Mouse (Mus musculus): ENCODE measurements around the gene Tnni2. TPM values are rescaled to one million over a fixed set of nuclear protein-coding genes. Genes with fewer than 3 reads are reported as not detected.

Tnni2 gene
- not detected for polyA plus RNA-seq (2014; fragmentation: Illumina TruSeq; extraction: RNeasy Lipid Tissue Mini Kit (QIAGEN cat#74804); ENCODE audit: low read depth, low replicate concordance)

DNA sequence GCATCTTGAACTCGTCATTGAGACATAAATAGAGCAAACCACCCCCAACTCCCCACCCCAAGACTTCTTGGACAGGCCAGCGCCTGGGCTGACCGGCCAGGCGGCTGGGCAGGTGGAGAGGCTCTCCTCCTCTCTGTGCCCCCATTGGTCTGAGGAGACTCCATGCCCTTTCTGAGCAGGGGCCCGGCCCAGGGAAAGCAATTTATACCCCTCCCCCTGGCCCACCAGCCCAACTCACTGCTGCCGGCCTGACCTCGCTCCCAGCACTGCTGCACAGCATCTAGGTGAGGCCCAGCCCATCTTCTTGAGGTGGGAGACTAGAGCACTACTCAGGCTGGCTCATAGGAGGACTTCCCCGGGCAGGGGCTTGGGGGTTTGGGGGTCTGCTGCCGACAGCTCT lies at the start of gene Tnni2:
Tnni2 (plus strand) TSS at position 224 of the 400 bp plus-strand sequence.

GRCm38 (mm10) chr7:142434137-142434865 lies 7.3 kb upstream of the Tnni2 start, which contains the start of gene Syt8:
Syt8 (plus strand) TSS chr7:142434850.

DNA sequence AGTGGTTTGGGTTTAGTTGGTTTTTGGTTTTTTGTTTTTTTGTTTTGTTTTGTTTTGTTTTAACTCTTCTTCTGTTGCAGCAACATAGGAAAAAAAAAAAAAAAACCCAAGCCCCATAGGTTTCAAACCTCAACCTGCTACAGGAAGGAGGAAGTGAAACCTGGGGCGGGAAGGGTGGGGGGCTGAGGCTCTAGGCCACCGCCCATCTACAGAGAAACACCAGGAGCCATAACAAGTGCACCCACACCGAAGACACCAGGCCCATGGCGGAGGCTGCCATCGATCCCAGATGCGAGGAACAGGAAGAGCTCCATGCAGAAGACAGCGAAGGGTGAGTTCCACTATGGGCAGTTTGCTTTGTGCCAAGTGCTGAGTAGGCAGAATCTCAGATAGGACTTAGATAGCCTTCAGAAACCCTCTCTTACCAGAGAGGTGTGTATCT lies 19.0 kb downstream of the Tnni2 start, which contains the start of gene Lsp1:
Lsp1 (plus strand) TSS at position 174 of the 442 bp plus-strand sequence.

Other genes with a start within 250 kb of the Tnni2 start
- gene Krtap5-3, start 240.4 kb upstream of the Tnni2 start, polyA plus RNA-seq (2014; fragmentation: Illumina TruSeq; extraction: RNeasy Lipid Tissue Mini Kit (QIAGEN cat#74804); ENCODE audit: low read depth, low replicate concordance) = not detected
- gene Gm7579, start 229.9 kb upstream of the Tnni2 start, polyA plus RNA-seq (2014; fragmentation: Illumina TruSeq; extraction: RNeasy Lipid Tissue Mini Kit (QIAGEN cat#74804); ENCODE audit: low read depth, low replicate concordance) = not detected
- gene Krtap5-5, start 211.8 kb upstream of the Tnni2 start, polyA plus RNA-seq (2014; fragmentation: Illumina TruSeq; extraction: RNeasy Lipid Tissue Mini Kit (QIAGEN cat#74804); ENCODE audit: low read depth, low replicate concordance) = not detected
- gene Gm40460, start 200.7 kb upstream of the Tnni2 start, polyA plus RNA-seq (2014; fragmentation: Illumina TruSeq; extraction: RNeasy Lipid Tissue Mini Kit (QIAGEN cat#74804); ENCODE audit: low read depth, low replicate concordance) = not detected
- not detected for gene Gm2431, start 183.5 kb upstream of the Tnni2 start, polyA plus RNA-seq (2014; fragmentation: Illumina TruSeq; extraction: RNeasy Lipid Tissue Mini Kit (QIAGEN cat#74804); ENCODE audit: low read depth, low replicate concordance)
- not detected for gene Gm4559, start 167.4 kb upstream of the Tnni2 start, polyA plus RNA-seq (2014; fragmentation: Illumina TruSeq; extraction: RNeasy Lipid Tissue Mini Kit (QIAGEN cat#74804); ENCODE audit: low read depth, low replicate concordance)
- not detected for gene Krtap5-1, start 144.7 kb upstream of the Tnni2 start, polyA plus RNA-seq (2014; fragmentation: Illumina TruSeq; extraction: RNeasy Lipid Tissue Mini Kit (QIAGEN cat#74804); ENCODE audit: low read depth, low replicate concordance)
- gene Krtap5-4, start 138.3 kb upstream of the Tnni2 start, polyA plus RNA-seq (2014; fragmentation: Illumina TruSeq; extraction: RNeasy Lipid Tissue Mini Kit (QIAGEN cat#74804); ENCODE audit: low read depth, low replicate concordance) = not detected
- not detected for gene Ifitm10, start 68.1 kb upstream of the Tnni2 start, polyA plus RNA-seq (2014; fragmentation: Illumina TruSeq; extraction: RNeasy Lipid Tissue Mini Kit (QIAGEN cat#74804); ENCODE audit: low read depth, low replicate concordance)
- gene Gm49369, start 59.1 kb upstream of the Tnni2 start, polyA plus RNA-seq (2014; fragmentation: Illumina TruSeq; extraction: RNeasy Lipid Tissue Mini Kit (QIAGEN cat#74804); ENCODE audit: low read depth, low replicate concordance) = not detected
- 11.5 TPM for gene Ctsd, start 53.8 kb upstream of the Tnni2 start, polyA plus RNA-seq (2014; fragmentation: Illumina TruSeq; extraction: RNeasy Lipid Tissue Mini Kit (QIAGEN cat#74804); ENCODE audit: low read depth, low replicate concordance)
- gene Syt8, start 7.0 kb upstream of the Tnni2 start, polyA plus RNA-seq (2014; fragmentation: Illumina TruSeq; extraction: RNeasy Lipid Tissue Mini Kit (QIAGEN cat#74804); ENCODE audit: low read depth, low replicate concordance) = not detected
- 0.60 TPM for gene Lsp1, start 19.0 kb downstream of the Tnni2 start, polyA plus RNA-seq (2014; fragmentation: Illumina TruSeq; extraction: RNeasy Lipid Tissue Mini Kit (QIAGEN cat#74804); ENCODE audit: low read depth, low replicate concordance)
- not detected for gene Tnnt3, start 57.0 kb downstream of the Tnni2 start, polyA plus RNA-seq (2014; fragmentation: Illumina TruSeq; extraction: RNeasy Lipid Tissue Mini Kit (QIAGEN cat#74804); ENCODE audit: low read depth, low replicate concordance)
- 0.53 TPM for gene Mrpl23, start 90.9 kb downstream of the Tnni2 start, polyA plus RNA-seq (2014; fragmentation: Illumina TruSeq; extraction: RNeasy Lipid Tissue Mini Kit (QIAGEN cat#74804); ENCODE audit: low read depth, low replicate concordance)
- 7.4 TPM for gene Igf2, start 225.0 kb downstream of the Tnni2 start, polyA plus RNA-seq (2014; fragmentation: Illumina TruSeq; extraction: RNeasy Lipid Tissue Mini Kit (QIAGEN cat#74804); ENCODE audit: low read depth, low replicate concordance)
- not detected for gene Gm49394, start 228.1 kb downstream of the Tnni2 start, polyA plus RNA-seq (2014; fragmentation: Illumina TruSeq; extraction: RNeasy Lipid Tissue Mini Kit (QIAGEN cat#74804); ENCODE audit: low read depth, low replicate concordance)

Measured in testis, adult 10 weeks (tissue).